Mouse (Mus musculus): Measurements from ENCODE around the gene Tigit. TPM values are rescaled to one million over a fixed set of nuclear protein-coding genes. Genes with fewer than 3 reads are reported as not detected.

Tigit gene
- total and polyA plus RNA-seq, 3 experiments = 0.20 TPM; not detected in 2

GRCm38 (mm10) chr16:43602573-43602972 is 61.4 kb downstream of the Tigit start:
- DNase-seq = no peak
- 83% methylated on average over 4 of the region's 4 CpGs for WGBS
- Histone ChIP-seq H3K36me3 (ENCODE audit: control insufficient read depth, insufficient read depth, low read length) (peaks cover 21% of the 10 kb centered on the region), H3K79me2 (replicated peaks; ENCODE audit: control insufficient read depth, insufficient read depth, low read length) (no peaks in the 10 kb centered on the region), H3K4me1 (ENCODE audit: control insufficient read depth, insufficient read depth, low read length) (peaks cover 3% of the 10 kb centered on the region), H3K9ac (ENCODE audit: low read depth, low read length) (no peak overlapping the region), H3K27me3 (ENCODE audit: control insufficient read depth, insufficient read depth, low read length) (no peaks in the 10 kb centered on the region), H3K27ac (no peak overlapping the region), H3K4me3 (no peak overlapping the region)
- TF ChIP-seq EP300 (IDR thresholded peaks at IDR 0.05; ENCODE audit: insufficient read depth, low read depth, low read length) (no peak), POLR2A (IDR thresholded peaks at IDR 0.05; ENCODE audit: insufficient read depth, low read depth, low read length) (no peak), CTCF (IDR thresholded peaks at IDR 0.05) (no peak)
- intact Hi-C loops (cut with DNase I) = no loop called here

GRCm38 (mm10) chr16:43599707-43600106 is 64.2 kb downstream of the Tigit start:
- Histone ChIP-seq H3K36me3 (ENCODE audit: control insufficient read depth, insufficient read depth, low read length) (peaks cover 22% of the 10 kb centered on the region), H3K27me3 (ENCODE audit: control insufficient read depth, insufficient read depth, low read length) (no peaks in the 10 kb centered on the region), H3K27ac (no peak overlapping the region), H3K9ac (ENCODE audit: low read depth, low read length) (no peak overlapping the region), H3K4me3 (no peak overlapping the region), H3K79me2 (replicated peaks; ENCODE audit: control insufficient read depth, insufficient read depth, low read length) (0 out of 2 replicates have a peak, but pooled peaks cover 2% of the 10 kb centered on the region), H3K4me1 (ENCODE audit: control insufficient read depth, insufficient read depth, low read length) (peaks cover 3% of the 10 kb centered on the region)
- no peak for DNase-seq
- 78% methylated on average over 2 of the region's 2 CpGs for WGBS
- intact Hi-C loops (cut with DNase I) = loop anchor here (5.0 kb wide), 1 partner anchor 203 kb away; no protein-coding TSS in a partner anchor
- TF ChIP-seq POLR2A (IDR thresholded peaks at IDR 0.05; ENCODE audit: insufficient read depth, low read depth, low read length) (no peak), EP300 (IDR thresholded peaks at IDR 0.05; ENCODE audit: insufficient read depth, low read depth, low read length) (no peak)

Small RNAs within 50 kb of the gene (microRNA-seq; reads per million reads assigned to microRNA genes)
- gene Mir568 = 0 reads per million in 2 experiments

Other genes with a start within 250 kb of the Tigit start
- not detected for gene Drd3, start 89.9 kb upstream of the Tigit start, total RNA-seq (2021)
- gene Drd3, start 89.9 kb upstream of the Tigit start, polyA plus RNA-seq (2012; rRNA removed) = not detected in 2 replicates
- 1 to 10 TPM; 2.7 to 3.6 TPM for gene Ccdc191, start 225.7 kb upstream of the Tigit start, total RNA-seq (2021)
- 1.0 and 1.5 TPM in 2 replicates for gene Ccdc191, start 225.7 kb upstream of the Tigit start, polyA plus RNA-seq (2012; rRNA removed)